Mouse (Mus musculus) liver, adult 2 months (tissue): ENCODE measurements around the gene Eva1c. TPM values are rescaled to one million over a fixed set of nuclear protein-coding genes. Genes with fewer than 3 reads are reported as not detected.

Experiments
- DNase-seq: peaks from one replicate; pipeline ENCODE4 v3.0.0-alpha.2; 2011; ENCODE audit warnings: low read depth, low spot score; ENCODE audit errors: extremely low read depth
- H3K27ac ChIP-seq: fragments of 200-500 bp; replicated peaks from 2 replicates; pipeline ENCODE4 v1.5.1; 2012; ENCODE audit warnings: low read depth, mild to moderate bottlenecking, control low read depth, inconsistent platforms, low read length; ENCODE audit not compliant: insufficient read depth
- H3K27me3 ChIP-seq: fragments of 200-500 bp; 2 replicates; pipeline ENCODE4 v1.6.1; 2012; ENCODE audit warnings: mild to moderate bottlenecking, moderate library complexity, low read length, inconsistent platforms; ENCODE audit not compliant: control insufficient read depth, insufficient read depth
- H3K36me3 ChIP-seq: fragments of 200-500 bp; 2 replicates; pipeline ENCODE4 v1.6.1; 2012; ENCODE audit warnings: low read length, inconsistent platforms; ENCODE audit not compliant: control insufficient read depth, insufficient read depth
- H3K4me1 ChIP-seq: fragments of 200-500 bp; 2 replicates; pipeline ENCODE4 v1.6.1; 2011; ENCODE audit warnings: low read length; ENCODE audit not compliant: control insufficient read depth, insufficient read depth
- H3K4me3 ChIP-seq: fragments of 200-500 bp; 2 replicates; pipeline ENCODE4 v1.5.1; 2011; ENCODE audit warnings: low read depth, mild to moderate bottlenecking, control low read depth, low read length, moderate library complexity; ENCODE audit not compliant: insufficient read depth
- H3K79me2 ChIP-seq: fragments of 200-500 bp; 2 replicates; pipeline ENCODE4 v1.6.1; 2012; ENCODE audit warnings: inconsistent platforms, mild to moderate bottlenecking, low read length, moderate library complexity; ENCODE audit not compliant: control insufficient read depth, insufficient read depth
- H3K9ac ChIP-seq: fragments of 200-500 bp; 2 replicates; pipeline ENCODE4 v1.6.1; 2012; ENCODE audit warnings: low read depth, mild to moderate bottlenecking, control low read depth, inconsistent platforms, low read length
- CTCF ChIP-seq: fragments of 200-500 bp; IDR thresholded peaks from 2 replicates; pipeline ENCODE4 v1.5.1; 2011; ENCODE audit warnings: low read depth, low read length, control low read depth
- POLR2A ChIP-seq: fragments of 200-500 bp; IDR thresholded peaks from 2 replicates; pipeline ENCODE4 v1.6.1; 2011; ENCODE audit warnings: low read length, control low read depth; ENCODE audit not compliant: insufficient read depth; ENCODE audit errors: extremely low read depth
- WGBS: fragments of 180-500 bp; shearing (Covaris S2); methylation state at CpG from one replicate; pipeline ENCODE4 v1.1.7; 2018; 5-methylcytosine and 5-hydroxymethylcytosine counted together
- polyA plus RNA-seq: library from polyadenylated mRNA; depleted of rRNA; stranded (reverse); fragments of >200 nt; gene quantifications from 2 replicates; pipeline ENCODE4 v1.2.3, GENCODE M21; 2012
- total RNA-seq: library from RNA; depleted of rRNA; stranded (reverse); fragments of >200 nt; gene quantifications from 2 replicates; pipeline ENCODE4 v1.2.3, GENCODE M21; 2014

Gene Eva1c
- total and polyA plus RNA-seq, 2 experiments, result 0.37 to 0.38 TPM

DNA sequence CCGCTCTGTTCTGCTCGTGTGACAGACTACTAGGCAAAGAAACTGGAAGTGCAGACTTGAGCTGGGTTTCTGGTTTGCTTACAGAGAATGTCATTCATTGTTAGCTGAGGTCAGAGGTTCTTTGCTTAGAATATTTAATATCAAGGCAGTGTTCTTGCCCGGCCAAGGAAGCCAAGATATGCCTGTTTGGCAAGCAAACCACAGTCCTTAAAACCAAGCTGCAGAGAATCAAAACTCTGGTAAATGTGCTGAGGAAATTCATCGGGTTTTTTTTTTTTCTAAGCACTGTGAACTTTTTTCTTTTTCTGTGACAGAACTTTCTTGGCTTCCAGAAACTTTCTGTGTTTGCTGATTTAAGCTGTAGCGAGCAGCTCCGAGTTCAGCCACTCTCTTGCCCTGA is 6.0 kb downstream of the Eva1c start:
- H3K27me3 ChIP-seq, result no peaks in the 10 kb centered on the region
- no peaks in the 10 kb centered on the region; the same call in 1 of the 2 replicates for H3K4me1 ChIP-seq
- TF ChIP-seq POLR2A, result no peak
- no peak for TF ChIP-seq CTCF
- H3K79me2 ChIP-seq, result no peaks in the 10 kb centered on the region
- H3K36me3 ChIP-seq, result no peaks in the 10 kb centered on the region
- 55% methylated on average over 6 of the region's 6 CpGs for WGBS
- no peak overlapping the region for H3K27ac ChIP-seq
- no peak for DNase-seq
- no peak overlapping the region for H3K9ac ChIP-seq
- H3K4me3 ChIP-seq, result no peak overlapping the region

DNA sequence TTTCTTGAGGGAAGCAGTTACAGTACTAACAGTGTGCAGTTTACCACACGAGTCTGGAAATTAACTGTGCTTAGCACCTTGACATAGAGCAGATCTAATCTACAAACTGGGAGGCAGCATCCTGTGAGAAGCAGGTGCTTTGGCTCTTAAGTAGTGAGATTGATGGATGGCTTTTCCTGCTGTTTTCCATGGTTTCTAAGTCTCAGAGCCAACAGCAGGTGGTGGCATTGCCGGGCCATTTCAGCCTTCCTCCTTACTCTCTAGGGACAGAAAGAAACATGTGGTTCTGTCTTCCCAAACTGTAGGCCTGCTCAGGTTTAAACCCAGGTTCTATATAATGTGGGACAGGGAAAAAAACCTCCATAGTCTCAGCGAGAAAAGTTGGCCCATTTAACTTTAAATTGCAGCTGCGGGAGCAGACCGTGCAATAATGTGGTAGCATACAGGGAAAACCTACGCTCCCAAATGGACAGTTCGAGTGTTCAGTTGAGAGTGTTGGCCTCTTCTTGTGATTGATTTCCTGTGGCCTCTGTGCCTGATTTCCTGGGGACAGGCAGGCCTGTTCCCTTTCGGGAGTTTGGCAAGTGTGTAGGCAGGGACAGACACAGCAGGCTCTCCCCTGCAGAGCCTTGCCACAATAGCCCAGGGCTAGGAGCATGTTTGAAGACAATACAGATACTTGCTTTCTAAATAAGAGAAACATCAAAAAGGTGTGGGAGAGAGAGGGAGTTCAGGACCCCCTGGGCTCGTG is 6.7 kb downstream of the Eva1c start:
- no peak overlapping the region for H3K4me3 ChIP-seq
- DNase-seq, result no peak
- WGBS, result 70% methylated on average over 9 of the region's 9 CpGs
- TF ChIP-seq POLR2A (no peak), CTCF (no peak)
- H3K79me2 ChIP-seq, result no peaks in the 10 kb centered on the region
- H3K36me3 ChIP-seq, result no peaks in the 10 kb centered on the region
- no peaks in the 10 kb centered on the region for H3K27me3 ChIP-seq
- no peak overlapping the region for H3K27ac ChIP-seq
- H3K9ac ChIP-seq, result no peak overlapping the region
- H3K4me1 ChIP-seq, result no peaks in the 10 kb centered on the region; the same call in 1 of the 2 replicates

DNA sequence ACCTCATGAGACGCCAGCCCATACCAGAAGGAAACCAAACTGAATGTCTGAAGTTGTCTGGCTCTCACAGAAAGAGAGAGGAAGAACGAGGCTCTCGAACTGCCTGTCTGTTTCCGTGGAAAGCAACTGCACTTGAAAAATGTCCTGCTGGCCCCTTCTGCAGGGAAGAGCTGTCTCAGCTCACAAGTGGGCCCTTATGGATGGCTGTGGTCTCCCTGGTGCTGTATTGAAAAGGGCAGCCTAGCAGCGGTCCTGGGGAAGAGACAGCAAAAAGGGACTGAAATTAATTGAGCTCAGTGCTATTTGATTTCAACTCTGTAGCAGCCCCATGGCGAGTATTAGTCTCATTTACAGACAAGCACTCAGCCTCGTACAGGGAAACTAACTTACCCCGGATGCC is 10.9 kb downstream of the Eva1c start:
- H3K4me1 ChIP-seq, result no peaks in the 10 kb centered on the region
- no peak for DNase-seq
- no peaks in the 10 kb centered on the region for H3K36me3 ChIP-seq
- H3K27ac ChIP-seq, result no peak overlapping the region
- no peaks in the 10 kb centered on the region for H3K27me3 ChIP-seq
- H3K9ac ChIP-seq, result no peak overlapping the region
- H3K79me2 ChIP-seq, result no peaks in the 10 kb centered on the region
- WGBS, result 85% methylated on average over 8 of the region's 8 CpGs
- no peak overlapping the region for H3K4me3 ChIP-seq
- TF ChIP-seq POLR2A (no peak), CTCF (no peak)

DNA sequence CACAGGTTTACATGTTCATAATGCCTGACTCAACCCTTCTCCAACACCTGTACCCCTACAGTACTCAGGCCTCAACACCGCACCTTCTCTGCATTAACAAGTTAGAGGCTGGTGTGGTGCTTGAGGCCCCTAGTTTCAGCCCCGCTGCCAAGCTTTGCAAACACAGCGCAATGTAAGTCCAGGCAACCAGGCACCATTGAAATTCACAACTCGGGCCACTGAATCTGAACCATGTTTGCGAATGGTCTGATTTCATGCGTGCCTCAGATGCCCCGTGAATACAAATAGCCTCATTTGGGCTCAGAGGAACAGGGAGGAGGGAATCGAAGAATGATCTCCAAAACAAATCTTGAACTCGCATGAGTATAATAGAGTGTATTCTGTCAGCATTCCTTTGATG is 15.6 kb downstream of the Eva1c start:
- H3K27me3 ChIP-seq, result no peaks in the 10 kb centered on the region
- H3K79me2 ChIP-seq, result no peaks in the 10 kb centered on the region
- no peaks in the 10 kb centered on the region for H3K36me3 ChIP-seq
- no peak overlapping the region for H3K27ac ChIP-seq
- H3K4me3 ChIP-seq, result no peak overlapping the region
- WGBS, result 78% methylated on average over 9 of the region's 9 CpGs
- TF ChIP-seq POLR2A, result no peak
- no peak for TF ChIP-seq CTCF
- no peak for DNase-seq
- H3K4me1 ChIP-seq, result no peaks in the 10 kb centered on the region
- no peak overlapping the region for H3K9ac ChIP-seq

DNA sequence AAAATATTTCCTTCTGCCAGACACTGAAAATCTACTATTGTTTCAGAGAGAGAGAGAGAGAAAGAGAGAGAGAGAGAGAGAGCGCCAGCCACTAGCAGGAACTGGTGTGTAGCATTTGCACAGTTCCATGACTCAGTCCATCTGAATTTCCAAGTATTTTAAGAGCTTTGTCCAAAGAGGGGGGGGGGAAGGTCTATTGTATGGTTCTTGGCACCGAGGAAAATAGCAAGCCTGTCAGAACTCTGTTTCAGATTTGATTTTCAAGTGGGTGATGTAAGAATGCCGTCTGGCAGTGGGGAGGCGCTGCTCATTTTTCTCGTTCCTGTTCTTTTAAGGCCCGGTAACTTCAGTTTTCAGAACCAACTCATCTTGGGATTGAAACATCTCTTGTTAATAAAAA is 18.5 kb downstream of the Eva1c start:
- no peak for DNase-seq
- TF ChIP-seq CTCF (no peak), POLR2A (no peak)
- 84% methylated on average over 6 of the region's 6 CpGs for WGBS
- no peaks in the 10 kb centered on the region for H3K27me3 ChIP-seq
- H3K9ac ChIP-seq, result no peak overlapping the region
- H3K27ac ChIP-seq, result no peak overlapping the region
- no peak overlapping the region for H3K4me3 ChIP-seq
- no peaks in the 10 kb centered on the region for H3K79me2 ChIP-seq
- no peaks in the 10 kb centered on the region for H3K36me3 ChIP-seq
- H3K4me1 ChIP-seq, result no peaks in the 10 kb centered on the region

DNA sequence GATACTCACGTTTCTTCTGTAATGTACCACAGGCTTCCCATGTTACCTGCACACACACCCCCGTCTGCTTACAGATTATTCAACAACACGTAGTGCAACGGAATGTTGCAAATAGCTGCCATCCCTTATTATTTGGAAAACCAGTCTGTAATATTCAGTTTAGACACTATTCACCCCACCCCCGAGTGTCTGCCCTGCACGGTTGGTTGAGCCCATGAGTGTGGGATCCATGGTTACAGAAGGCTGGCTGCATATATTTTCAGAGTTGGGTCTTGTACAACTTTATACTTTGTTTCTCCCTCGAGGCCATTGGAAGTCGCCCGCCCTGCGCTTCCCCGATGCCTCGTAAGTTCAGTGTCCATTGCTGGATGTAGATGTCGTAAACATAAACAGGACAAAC is 19.1 kb downstream of the Eva1c start:
- H3K36me3 ChIP-seq, result no peaks in the 10 kb centered on the region
- no peak for DNase-seq
- no peaks in the 10 kb centered on the region for H3K79me2 ChIP-seq
- H3K9ac ChIP-seq, result no peak overlapping the region
- no peak overlapping the region for H3K27ac ChIP-seq
- no peak for TF ChIP-seq CTCF
- TF ChIP-seq POLR2A, result no peak
- WGBS, result 88% methylated on average over 13 of the region's 13 CpGs
- no peaks in the 10 kb centered on the region for H3K4me1 ChIP-seq
- no peaks in the 10 kb centered on the region for H3K27me3 ChIP-seq
- no peak overlapping the region for H3K4me3 ChIP-seq
